In the genomic region with DNA sequence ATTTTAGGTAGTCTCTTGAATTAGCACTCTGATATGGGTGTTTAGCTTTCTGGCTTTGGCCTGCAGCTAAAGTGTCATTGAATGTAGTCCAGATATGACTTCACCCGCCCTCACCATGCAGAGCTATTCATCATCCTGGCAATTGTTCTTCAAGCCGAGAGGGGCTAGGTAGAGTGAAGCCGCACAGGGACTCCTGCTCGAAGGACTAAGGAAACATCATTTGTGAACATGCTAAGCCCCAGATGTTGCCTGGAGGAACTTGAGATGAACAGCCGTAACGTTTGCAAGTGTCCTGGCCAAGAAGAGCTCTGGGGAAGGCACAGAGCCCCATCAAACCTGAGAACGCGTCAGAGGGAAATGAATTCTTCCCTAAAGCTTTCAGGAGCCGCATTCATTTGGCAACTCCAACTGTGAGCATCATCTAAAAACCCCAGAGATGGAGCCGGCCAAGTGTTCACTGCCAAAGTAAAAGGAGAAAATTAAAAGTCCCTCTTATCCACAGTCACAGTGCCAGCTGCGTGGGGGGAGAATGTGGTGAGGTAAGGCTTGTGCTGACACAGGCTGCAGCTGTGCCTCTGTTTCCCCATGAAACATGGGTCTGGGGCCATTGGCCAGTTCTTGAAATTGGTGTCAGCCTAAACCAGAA, we compare ENCODE assay signal across 10 mouse cellular contexts. TPM values are rescaled to one million over a fixed set of nuclear protein-coding genes. Genes with fewer than 3 reads are reported as not detected.
DNase-seq lines count a peak whose midpoint lies in the region; ATAC-seq and TF ChIP-seq lines count a peak whose summit lies in the region.
"Had no signal": no experiment of that assay in that cellular context is flagged by ENCODE, and none has a peak within 500 bp of the region (broad histone marks: within the 10 kb centered on the region; RNA-seq: fewer than 3 reads in every experiment).

No protein-coding gene starts in this region.

- H3K36me3 ChIP-seq in lung, embryonic 14.5 days (ENCODE audit: insufficient read depth), result no peaks in the 10 kb centered on the region
- H3K36me3 ChIP-seq in lung, postnatal 0 days (ENCODE audit: insufficient read depth, low read length), result no peaks in the 10 kb centered on the region
- H3K36me3 ChIP-seq in stomach, embryonic 16.5 days (ENCODE audit: control insufficient read depth, insufficient read depth, low read length), result no peaks in the 10 kb centered on the region

- H3K4me1 ChIP-seq in lung, embryonic 14.5 days (ENCODE audit: insufficient read depth), result peaks cover 18% of the 10 kb centered on the region; the same call in 1 of the 2 replicates
- peaks cover 7% of the 10 kb centered on the region; the same call in 1 of the 2 replicates for H3K4me1 ChIP-seq in lung, postnatal 0 days (ENCODE audit: insufficient read depth, low read depth, low read length)
- H3K4me1 ChIP-seq in stomach, embryonic 16.5 days (ENCODE audit: control insufficient read depth, insufficient read depth, low read length), result peaks cover 12% of the 10 kb centered on the region; the same call in 1 of the 2 replicates

- no peak for TF ChIP-seq CTCF in lung, embryonic 14.5 days (IDR thresholded peaks at IDR 0.05; ENCODE audit: low read depth)
- TF ChIP-seq CTCF in lung, postnatal 0 days (IDR thresholded peaks at IDR 0.05), result no peak

- no peak overlapping the region for H3K4me2 ChIP-seq in lung, embryonic 14.5 days
- no peak overlapping the region for H3K4me2 ChIP-seq in lung, postnatal 0 days (replicated peaks; ENCODE audit: low read depth, low read length)
- H3K4me2 ChIP-seq in stomach, embryonic 16.5 days (ENCODE audit: low read depth, low read length), result no peak overlapping the region

- DNase-seq in cerebellum, postnatal 10 days, result peak; percentile 58 to 70
- no peak for DNase-seq in lung, embryonic 14.5 days
- DNase-seq in lung, postnatal 0 days (ENCODE audit: low spot score), result no peak
- DNase-seq in layer of hippocampus, adult 9-11 months, result peak; percentile 53
- DNase-seq in kidney, adult 9 months, result no peak
- no peak for DNase-seq in thymus, adult 18-20 months

- no peak for TF ChIP-seq EP300 in lung, postnatal 0 days (IDR thresholded peaks at IDR 0.05)

- no peak overlapping the region for H3K9ac ChIP-seq in lung, embryonic 14.5 days
- no peak overlapping the region for H3K9ac ChIP-seq in lung, postnatal 0 days (replicated peaks; ENCODE audit: low read depth)
- no peak overlapping the region for H3K9ac ChIP-seq in stomach, embryonic 16.5 days (ENCODE audit: low read length)
- H3K9ac ChIP-seq: liver, embryonic 14.5 days had no signal

- H3K4me3 ChIP-seq in lung, embryonic 14.5 days (ENCODE audit: low read depth, low read length), result no peak overlapping the region
- H3K4me3 ChIP-seq in lung, postnatal 0 days (ENCODE audit: low read depth, low read length), result no peak overlapping the region
- no peak overlapping the region for H3K4me3 ChIP-seq in stomach, embryonic 16.5 days (replicated peaks; ENCODE audit: low read length)

- WGBS in lung, embryonic 14.5 days, result 65% methylated on average over 11 of the region's 11 CpGs
- 61% methylated on average over 11 of the region's 11 CpGs for WGBS in lung, postnatal 0 days
- WGBS in stomach, embryonic 16.5 days, result 56% methylated on average over 11 of the region's 11 CpGs

- no peak for ATAC-seq in cerebellum, adult (ENCODE audit: insufficient number of reproducible peaks, low FRiP score, low TSS enrichment)
- no peak for ATAC-seq in lung, embryonic 14.5 days (ENCODE audit: insufficient read depth)
- no peak for ATAC-seq in lung, postnatal 0 days
- ATAC-seq in stomach, embryonic 16.5 days (ENCODE audit: insufficient read depth, low FRiP score), result peak; percentile 63; the same call in 1 of the 2 replicates

- no peaks in the 10 kb centered on the region for H3K9me3 ChIP-seq in lung, embryonic 14.5 days (ENCODE audit: low read depth, low read length)
- H3K9me3 ChIP-seq in lung, postnatal 0 days (ENCODE audit: low read length), result no peaks in the 10 kb centered on the region
- H3K9me3 ChIP-seq in stomach, embryonic 16.5 days (replicated peaks; ENCODE audit: control insufficient read depth, low read length), result no peaks in the 10 kb centered on the region

- peak overlapping the region; percentile 3; the same call in 1 of the 2 replicates for H3K27ac ChIP-seq in lung, embryonic 14.5 days (ENCODE audit: low read depth)
- H3K27ac ChIP-seq in lung, postnatal 0 days (ENCODE audit: low read length), result no peak overlapping the region
- peak overlapping the region; percentile 44 for H3K27ac ChIP-seq in stomach, embryonic 16.5 days (ENCODE audit: low read length)
- H3K27ac ChIP-seq: liver, embryonic 14.5 days had no signal

- no peaks in the 10 kb centered on the region for H3K27me3 ChIP-seq in lung, embryonic 14.5 days (ENCODE audit: insufficient read depth, low read length)
- H3K27me3 ChIP-seq in lung, postnatal 0 days (replicated peaks; ENCODE audit: insufficient read depth, low read length), result no peaks in the 10 kb centered on the region
- no peaks in the 10 kb centered on the region for H3K27me3 ChIP-seq in stomach, embryonic 16.5 days (ENCODE audit: control insufficient read depth, insufficient read depth, low read length)

RNA-seq across cellular contexts. Expression of gene Cpa1, which starts 10.8 kb away (rescaled TPM):
- polyA plus RNA-seq in lung, embryonic 14.5 days (2014; fragmentation: Nextera tagmentation; extraction: Ambion mirVana), result 1.9 and 3.0 TPM in 2 replicates
- 8.8 and 11.2 TPM in 2 replicates for polyA plus RNA-seq in lung, postnatal 0 days (2015; fragmentation: Nextera tagmentation; extraction: Ambion mirVana)
- polyA plus RNA-seq in stomach, embryonic 16.5 days (2015; fragmentation: Nextera tagmentation; extraction: Ambion mirVana), result 684 and 706 TPM in 2 replicates
- polyA plus RNA-seq: C2C12 had no signal

RNA-seq across cellular contexts. Expression of gene Cpa5, which starts 39.0 kb away (rescaled TPM):
- polyA plus RNA-seq in lung, embryonic 14.5 days (2014; fragmentation: Nextera tagmentation; extraction: Ambion mirVana), result 0.11 TPM in 1 of 2 replicates, not detected in the other
- not detected in 2 replicates for polyA plus RNA-seq in lung, postnatal 0 days (2015; fragmentation: Nextera tagmentation; extraction: Ambion mirVana)
- polyA plus RNA-seq in stomach, embryonic 16.5 days (2015; fragmentation: Nextera tagmentation; extraction: Ambion mirVana), result 0.21 and 0.24 TPM in 2 replicates
- polyA plus RNA-seq: C2C12 had no signal

RNA-seq across cellular contexts. Expression of gene Cep41, which starts 43.8 kb away (rescaled TPM):
- polyA plus RNA-seq in lung, embryonic 14.5 days (2014; fragmentation: Nextera tagmentation; extraction: Ambion mirVana), result 11.6 and 12.8 TPM in 2 replicates
- 6.1 and 6.3 TPM in 2 replicates for polyA plus RNA-seq in lung, postnatal 0 days (2015; fragmentation: Nextera tagmentation; extraction: Ambion mirVana)
- 8.8 and 11.6 TPM in 2 replicates for polyA plus RNA-seq in stomach, embryonic 16.5 days (2015; fragmentation: Nextera tagmentation; extraction: Ambion mirVana)

Comparison
In these comparisons a context has a peak if more than half of its experiments do, and no peak if none do; other contexts are left out.
1. DNase-seq: peak in cerebellum, postnatal 10 days (2 of 2) and layer of hippocampus, adult 9-11 months (single experiment); none in lung, embryonic 14.5 days (single experiment), lung, postnatal 0 days (single experiment), kidney, adult 9 months (single experiment) and thymus, adult 18-20 months (0 of 2).
2. RNA of gene Cpa1, which starts 10.8 kb away (polyA plus RNA-seq): 684 to 706 TPM in stomach, embryonic 16.5 days; 8.8 to 11.2 TPM in lung, postnatal 0 days and 1.9 to 3.0 TPM in lung, embryonic 14.5 days; every median in the first group is over 10 times any median in the second.